Mouse (Mus musculus): Measurements from ENCODE around the gene Efnb3. TPM values are rescaled to one million over a fixed set of nuclear protein-coding genes. Genes with fewer than 3 reads are reported as not detected.

The Efnb3 gene
- polyA plus RNA-seq (2015; fragmentation: Nextera tagmentation; extraction: Ambion mirVana) = 68.1 and 72.0 TPM in 2 replicates

- peaks cover 60% of the 10 kb centered on the region for H3K4me1 ChIP-seq (replicated peaks)
- peaks cover 43% of the 10 kb centered on the region for H3K36me3 ChIP-seq
- H3K27me3 ChIP-seq = no peaks in the 10 kb centered on the region
- ATAC-seq (ENCODE audit: low read depth) = peak; percentile 51
- H3K9me3 ChIP-seq = no peaks in the 10 kb centered on the region
- peak within 1 kb of the TSS; percentile 97 for H3K4me2 ChIP-seq
- peak within 1 kb of the TSS; percentile 87 for H3K27ac ChIP-seq (replicated peaks)
- H3K9ac ChIP-seq = peak within 1 kb of the TSS; percentile 99
- WGBS = 1% methylated on average over 58 of the region's 59 CpGs
- H3K4me3 ChIP-seq = peak within 1 kb of the TSS; percentile 87
Observed at GRCm38 (mm10) chr11:69559851-69560765, at the start of gene Efnb3. Efnb3 (minus strand) TSS chr11:69560205.

GRCm38 (mm10) chr11:69609416-69609815 lies 49.4 kb upstream of the Efnb3 start:
- H3K4me3 ChIP-seq = no peak overlapping the region
- H3K4me2 ChIP-seq = no peak overlapping the region
- no peak for ATAC-seq (ENCODE audit: low read depth)
- no peak overlapping the region for H3K9ac ChIP-seq
- no peaks in the 10 kb centered on the region for H3K27me3 ChIP-seq
- no peaks in the 10 kb centered on the region for H3K36me3 ChIP-seq
- H3K9me3 ChIP-seq = no peaks in the 10 kb centered on the region
- H3K27ac ChIP-seq (replicated peaks) = no peak overlapping the region
- H3K4me1 ChIP-seq (replicated peaks) = peaks cover 16% of the 10 kb centered on the region
- WGBS = 59% methylated on average over 7 of the region's 7 CpGs

- Histone ChIP-seq H3K36me3 (no peaks in the 10 kb centered on the region), H3K4me1 (replicated peaks) (peaks cover 20% of the 10 kb centered on the region), H3K4me2 (no peak overlapping the region), H3K4me3 (no peak overlapping the region), H3K9me3 (no peaks in the 10 kb centered on the region), H3K27ac (replicated peaks) (no peak overlapping the region), H3K9ac (no peak overlapping the region), H3K27me3 (peaks cover 5% of the 10 kb centered on the region; the same call in 1 of the 2 replicates)
- ATAC-seq (ENCODE audit: low read depth) = no peak
- WGBS = 89% methylated on average over 3 of the region's 3 CpGs
Observed at GRCm38 (mm10) chr11:69608525-69608924, 48.5 kb upstream of the Efnb3 start.

GRCm38 (mm10) chr11:69606832-69607231 lies 46.8 kb upstream of the Efnb3 start:
- no peaks in the 10 kb centered on the region for H3K9me3 ChIP-seq
- no peak overlapping the region for H3K4me3 ChIP-seq
- no peak overlapping the region for H3K4me2 ChIP-seq
- no peak overlapping the region for H3K9ac ChIP-seq
- 77% methylated on average over 2 of the region's 2 CpGs for WGBS
- no peak for ATAC-seq (ENCODE audit: low read depth)
- H3K36me3 ChIP-seq = peaks cover 9% of the 10 kb centered on the region
- no peak overlapping the region for H3K27ac ChIP-seq (replicated peaks)
- H3K4me1 ChIP-seq (replicated peaks) = peaks cover 22% of the 10 kb centered on the region
- peaks cover 5% of the 10 kb centered on the region; the same call in 1 of the 2 replicates for H3K27me3 ChIP-seq

GRCm38 (mm10) chr11:69606491-69606795 lies 46.4 kb upstream of the Efnb3 start:
- Histone ChIP-seq H3K36me3 (peaks cover 13% of the 10 kb centered on the region), H3K9me3 (no peaks in the 10 kb centered on the region), H3K27me3 (peaks cover 5% of the 10 kb centered on the region; the same call in 1 of the 2 replicates), H3K4me2 (peak overlapping the region; percentile 99), H3K27ac (replicated peaks) (no peak overlapping the region), H3K9ac (no peak overlapping the region), H3K4me1 (replicated peaks) (peaks cover 26% of the 10 kb centered on the region), H3K4me3 (peak overlapping the region; percentile 71; the same call in 1 of the 2 replicates)
- 63% methylated on average over 2 of the region's 2 CpGs for WGBS
- no peak for ATAC-seq (ENCODE audit: low read depth)

GRCm38 (mm10) chr11:69605726-69606490 lies 45.9 kb upstream of the Efnb3 start, which contains the start of gene Atp1b2:
Atp1b2 (minus strand) TSS chr11:69605942.
- peak within 1 kb of the TSS; percentile 70 for H3K27ac ChIP-seq (replicated peaks)
- H3K9ac ChIP-seq = peak within 1 kb of the TSS; percentile 89
- peak; percentile 89 for ATAC-seq (ENCODE audit: low read depth)
- peaks cover 26% of the 10 kb centered on the region for H3K4me1 ChIP-seq (replicated peaks)
- no peaks in the 10 kb centered on the region for H3K9me3 ChIP-seq
- peaks cover 15% of the 10 kb centered on the region for H3K36me3 ChIP-seq
- peak within 1 kb of the TSS; percentile 71 for H3K4me3 ChIP-seq
- 2% methylated on average over 29 of the region's 32 CpGs for WGBS
- H3K27me3 ChIP-seq = peaks cover 5% of the 10 kb centered on the region; the same call in 1 of the 2 replicates
- peak within 1 kb of the TSS; percentile 99 for H3K4me2 ChIP-seq

- Histone ChIP-seq H3K36me3 (peaks cover 17% of the 10 kb centered on the region), H3K9me3 (no peaks in the 10 kb centered on the region), H3K4me2 (peak overlapping the region; percentile 99), H3K27me3 (peaks cover 5% of the 10 kb centered on the region; the same call in 1 of the 2 replicates), H3K4me1 (replicated peaks) (peaks cover 35% of the 10 kb centered on the region), H3K27ac (replicated peaks) (peak overlapping the region; percentile 70), H3K4me3 (peak overlapping the region; percentile 71), H3K9ac (peak overlapping the region; percentile 89)
- peak; percentile 52 for ATAC-seq (ENCODE audit: low read depth)
- WGBS = under 1% methylated on average over 67 of the region's 73 CpGs
Observed at GRCm38 (mm10) chr11:69604795-69605664, 45.0 kb upstream of the Efnb3 start.

GRCm38 (mm10) chr11:69604347-69604746 lies 44.3 kb upstream of the Efnb3 start:
- ATAC-seq (ENCODE audit: low read depth) = no peak
- peak overlapping the region; percentile 71 for H3K4me3 ChIP-seq
- peak overlapping the region; percentile 89 for H3K9ac ChIP-seq
- H3K4me1 ChIP-seq (replicated peaks) = peaks cover 42% of the 10 kb centered on the region
- H3K36me3 ChIP-seq = peaks cover 17% of the 10 kb centered on the region
- peak overlapping the region; percentile 99 for H3K4me2 ChIP-seq
- no peaks in the 10 kb centered on the region for H3K9me3 ChIP-seq
- H3K27ac ChIP-seq (replicated peaks) = peak overlapping the region; percentile 70; the same call in 1 of the 2 replicates
- WGBS = 37% methylated on average over 3 of the region's 3 CpGs
- H3K27me3 ChIP-seq = peaks cover 5% of the 10 kb centered on the region; the same call in 1 of the 2 replicates

- Histone ChIP-seq H3K4me1 (replicated peaks) (peaks cover 44% of the 10 kb centered on the region), H3K27ac (replicated peaks) (no peak overlapping the region), H3K36me3 (peaks cover 17% of the 10 kb centered on the region), H3K4me3 (peak overlapping the region; percentile 71; the same call in 1 of the 2 replicates), H3K4me2 (peak overlapping the region; percentile 99), H3K9me3 (no peaks in the 10 kb centered on the region), H3K27me3 (peaks cover 5% of the 10 kb centered on the region; the same call in 1 of the 2 replicates), H3K9ac (no peak overlapping the region)
- WGBS = 75% methylated on average over 8 of the region's 8 CpGs
- no peak for ATAC-seq (ENCODE audit: low read depth)
Observed at GRCm38 (mm10) chr11:69603516-69603915, 43.5 kb upstream of the Efnb3 start.

- no peak overlapping the region for H3K27ac ChIP-seq (replicated peaks)
- no peak for ATAC-seq (ENCODE audit: low read depth)
- H3K27me3 ChIP-seq = peaks cover 5% of the 10 kb centered on the region; the same call in 1 of the 2 replicates
- peaks cover 44% of the 10 kb centered on the region for H3K4me1 ChIP-seq (replicated peaks)
- no peak overlapping the region for H3K4me3 ChIP-seq
- no peak overlapping the region for H3K4me2 ChIP-seq
- 84% methylated on average over 3 of the region's 3 CpGs for whole genome bisulfite sequencing
- no peak overlapping the region for H3K9ac ChIP-seq
- H3K9me3 ChIP-seq = no peaks in the 10 kb centered on the region
- H3K36me3 ChIP-seq = peaks cover 17% of the 10 kb centered on the region
Observed at GRCm38 (mm10) chr11:69601768-69602167, 41.8 kb upstream of the Efnb3 start.

GRCm38 (mm10) chr11:69600098-69600497 lies 40.1 kb upstream of the Efnb3 start:
- peak; percentile 52 for ATAC-seq (ENCODE audit: low read depth)
- Histone ChIP-seq H3K9me3 (no peaks in the 10 kb centered on the region), H3K4me1 (replicated peaks) (peaks cover 41% of the 10 kb centered on the region), H3K9ac (no peak overlapping the region), H3K27ac (replicated peaks) (peak overlapping the region; percentile 52), H3K36me3 (peaks cover 17% of the 10 kb centered on the region), H3K27me3 (peaks cover 5% of the 10 kb centered on the region; the same call in 1 of the 2 replicates), H3K4me2 (peak overlapping the region; percentile 4; the same call in 1 of the 2 replicates), H3K4me3 (no peak overlapping the region)
- 16% methylated on average over 6 of the region's 6 CpGs for WGBS
